Mouse (Mus musculus): ENCODE measurements around the gene Gramd1b.

Gramd1b gene

DNA sequence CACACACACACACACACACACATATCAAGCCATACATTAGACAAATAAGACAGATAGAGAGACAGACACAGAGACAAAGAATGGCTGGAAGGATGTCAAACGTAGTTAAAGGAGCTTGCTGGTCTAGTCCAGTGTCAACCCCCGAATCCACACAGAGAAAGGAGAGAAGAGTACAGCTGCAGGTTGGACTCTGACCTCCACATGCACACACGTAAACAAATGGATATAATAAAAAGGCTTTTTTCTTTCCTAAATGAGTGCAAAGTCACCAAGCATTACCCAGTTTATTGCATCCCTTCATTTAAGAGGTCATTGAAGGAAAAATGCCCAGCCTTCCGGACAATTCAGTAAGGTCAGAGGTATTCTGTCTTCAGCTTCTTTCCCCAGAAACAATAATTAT, 161.0 kb downstream of the Gramd1b start:
- DNase-seq (ENCODE audit: low spot score in 2 of 2), result no peak

DNA sequence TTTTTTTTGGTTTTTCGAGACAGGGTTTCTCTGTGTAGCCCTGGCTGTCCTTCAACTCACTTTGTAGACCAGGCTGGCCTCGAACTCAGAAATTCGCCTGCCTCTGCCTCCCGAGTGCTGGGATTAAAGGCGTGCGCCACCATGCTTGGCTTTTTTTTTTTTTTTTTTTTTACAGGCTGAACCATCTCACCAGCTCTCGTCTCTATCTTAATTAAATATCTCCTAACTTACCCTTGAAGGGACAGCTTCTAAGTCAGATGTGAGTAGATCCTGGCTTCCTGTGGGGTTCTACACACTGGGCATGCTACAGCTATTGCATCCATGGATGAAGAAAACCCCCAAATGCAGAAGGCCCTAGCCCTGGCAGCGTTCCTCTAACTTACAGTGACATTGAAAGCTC, 164.4 kb downstream of the Gramd1b start:
- DNase-seq (ENCODE audit: low spot score in 2 of 2), result no peak

DNA sequence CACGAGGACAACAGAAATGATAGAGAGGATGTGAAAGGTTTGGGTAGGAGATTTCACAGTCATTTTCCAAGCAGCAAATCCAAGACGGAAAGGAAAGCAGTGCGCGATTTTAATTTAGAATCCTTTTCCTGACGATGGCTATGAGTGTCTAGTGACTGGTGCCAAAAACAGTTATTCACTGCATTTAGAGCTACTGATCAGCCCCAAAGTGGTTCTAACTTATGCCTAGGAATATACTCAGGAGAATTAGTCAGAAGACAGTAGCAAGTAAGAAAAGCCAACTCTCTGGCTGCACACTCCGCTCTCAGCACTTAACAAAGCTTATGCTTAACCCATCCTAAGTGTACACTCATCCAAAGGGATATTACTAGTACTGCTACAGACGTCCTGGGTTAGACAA, 166.9 kb downstream of the Gramd1b start:
- no peak for DNase-seq (ENCODE audit: low spot score in 2 of 2)

DNA sequence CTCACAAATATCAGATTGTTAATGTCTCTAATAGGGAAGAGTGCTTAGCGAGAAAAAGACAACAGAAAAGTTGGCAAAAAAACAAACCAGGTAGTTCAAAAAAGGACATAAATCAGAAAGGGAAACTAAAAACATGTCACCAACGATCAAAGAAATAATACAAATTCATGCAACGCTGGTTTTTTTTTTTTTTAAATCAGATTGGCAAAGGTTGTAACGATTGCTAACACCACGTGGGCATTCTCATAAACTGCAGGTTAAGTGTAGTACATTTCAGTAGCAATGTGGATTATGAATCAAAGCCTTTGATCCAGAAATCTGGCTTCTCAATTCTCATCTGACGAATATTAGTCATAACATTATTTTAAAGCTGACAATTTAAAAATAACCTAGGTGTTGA, 169.2 kb downstream of the Gramd1b start:
- no peak for DNase-seq (ENCODE audit: low spot score in 2 of 2)

DNA sequence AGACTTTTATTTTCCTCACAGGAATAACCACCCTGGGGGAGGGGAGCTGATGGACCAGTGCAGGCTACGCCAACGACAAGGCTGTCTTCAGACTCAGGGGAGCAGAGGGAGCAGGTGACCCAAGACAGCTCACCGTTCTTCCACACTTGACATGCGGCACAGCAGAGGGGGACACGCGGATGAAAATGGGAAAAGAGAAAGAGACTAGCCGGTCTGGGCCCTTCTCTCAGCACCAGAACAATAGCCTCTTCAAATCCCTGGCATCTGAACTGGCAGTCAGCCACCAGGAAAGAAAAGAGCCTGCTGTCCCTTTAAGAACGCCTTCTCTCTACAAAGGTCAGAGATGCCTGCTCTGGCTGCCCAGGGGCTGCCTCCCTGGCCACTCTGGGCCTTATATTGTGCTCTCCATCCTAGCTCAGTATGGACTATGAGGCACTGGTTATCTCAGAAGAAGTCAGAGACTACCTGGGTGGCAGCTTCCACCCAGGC, 172.7 kb downstream of the Gramd1b start:
- DNase-seq (ENCODE audit: low spot score in 2 of 2), result no peak

DNA sequence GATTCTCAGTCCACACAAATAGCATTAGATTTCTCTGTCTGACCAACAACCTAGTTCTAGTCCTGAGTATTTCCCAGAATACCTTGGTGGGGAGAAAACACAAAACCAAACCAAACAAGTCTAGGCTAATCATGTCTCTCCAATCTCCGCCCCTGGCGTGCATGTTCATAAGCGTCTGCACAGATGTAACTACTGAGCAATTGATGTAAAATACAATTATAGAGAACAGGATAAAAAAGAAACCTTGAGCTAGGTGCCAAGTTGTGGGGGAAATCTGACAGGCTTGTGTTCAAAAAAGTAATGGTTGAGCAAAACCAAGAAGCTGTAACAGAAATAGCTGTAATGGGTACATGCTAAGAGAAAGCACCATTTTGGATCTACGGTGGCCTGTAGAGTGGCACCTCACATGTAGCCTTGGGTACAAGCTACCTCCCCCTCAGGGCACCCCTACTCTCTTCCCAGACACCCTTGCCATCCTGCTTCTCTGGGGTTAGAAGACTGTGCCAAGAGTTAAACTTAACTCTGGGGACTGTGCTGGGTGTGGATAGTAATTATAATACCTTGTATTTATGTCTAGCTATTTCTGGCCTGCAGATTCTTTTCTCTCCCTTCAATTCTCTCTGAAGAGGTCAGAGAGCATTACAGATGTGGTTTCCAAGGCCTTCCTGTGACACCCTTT, 174.3 kb downstream of the Gramd1b start:
- DNase-seq (ENCODE audit: low spot score in 2 of 2), result no peak

DNA sequence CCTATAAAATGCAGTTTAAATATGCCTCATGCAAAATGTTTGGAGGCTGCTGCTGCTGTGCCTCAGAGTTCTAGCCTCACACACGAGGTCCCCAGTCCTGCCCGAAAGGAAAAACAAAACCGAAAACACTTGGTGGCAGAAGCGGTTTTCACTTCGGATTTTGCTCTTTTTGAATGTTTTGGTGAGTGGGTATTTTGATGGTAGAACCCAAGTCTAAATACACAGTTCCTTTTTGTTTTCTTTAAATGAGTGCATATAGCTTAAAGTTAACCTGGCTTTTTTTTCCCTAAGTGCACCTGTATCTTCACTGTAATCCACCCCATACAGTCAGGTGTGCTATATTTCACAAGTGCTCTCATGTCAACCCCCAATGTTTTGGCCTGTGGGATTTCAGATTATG, 174.8 kb downstream of the Gramd1b start:
- no peak for DNase-seq (ENCODE audit: low spot score in 2 of 2)

DNA sequence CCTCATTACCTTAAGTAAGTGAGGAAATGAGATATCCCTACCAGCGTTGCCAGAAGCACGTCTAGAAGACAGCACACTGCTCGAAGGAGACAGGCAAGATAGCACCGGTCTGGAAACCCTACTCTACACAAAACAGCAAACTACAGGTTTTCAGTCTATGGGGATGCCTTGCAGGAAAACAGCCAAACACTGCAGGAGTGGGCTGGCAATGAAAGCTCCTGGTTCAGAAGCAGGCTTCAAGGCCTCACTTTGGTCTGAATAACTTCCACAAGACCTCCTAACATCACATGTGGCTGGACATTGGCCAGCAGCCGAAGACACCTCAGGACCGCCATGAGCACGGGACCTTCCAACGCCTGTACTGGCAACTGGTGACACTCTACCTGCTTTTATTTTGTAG, 175.8 kb downstream of the Gramd1b start:
- DNase-seq (ENCODE audit: low spot score in 2 of 2), result no peak

DNA sequence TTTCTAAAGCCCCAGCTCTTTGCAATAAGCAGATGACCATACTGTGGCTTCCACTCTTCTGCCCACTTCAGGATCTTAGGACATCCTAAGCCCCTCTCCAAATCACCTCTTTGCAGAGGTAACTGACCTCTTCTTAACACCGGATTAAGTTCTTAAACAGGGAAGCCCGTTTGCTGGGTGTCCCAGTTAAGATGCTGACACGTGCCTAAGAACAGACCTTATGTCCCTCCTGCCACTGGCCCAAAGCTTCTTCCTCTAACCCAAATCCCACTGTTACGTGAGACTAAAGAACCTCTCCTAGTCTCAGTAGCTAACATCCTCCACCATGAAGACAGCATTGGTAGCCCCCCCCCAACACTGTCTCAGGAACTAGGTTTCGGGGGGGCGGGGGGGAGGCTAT, 177.6 kb downstream of the Gramd1b start:
- no peak for DNase-seq (ENCODE audit: low spot score in 2 of 2)

DNA sequence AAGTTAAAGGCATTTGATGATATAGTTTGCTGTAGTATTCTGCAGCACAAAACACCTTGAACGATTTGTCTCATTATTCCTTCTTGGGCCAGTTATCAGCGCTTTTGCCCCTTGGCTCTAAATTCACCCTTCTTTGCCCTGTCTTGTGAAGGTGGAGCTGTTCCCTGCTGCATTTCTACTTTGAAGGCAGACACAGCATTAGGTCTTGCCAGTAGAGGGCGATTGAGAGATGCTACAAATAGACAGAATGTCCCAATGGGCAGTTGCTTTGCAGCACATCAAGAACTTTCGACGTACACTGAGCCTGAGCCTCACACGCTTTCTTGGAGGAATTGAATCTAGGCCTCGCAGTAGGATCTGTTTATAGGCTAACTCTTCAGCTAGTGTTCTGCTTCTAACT, 180.5 kb downstream of the Gramd1b start:
- peak; percentile 13 to 27 for DNase-seq (ENCODE audit: low spot score in 2 of 2)

DNA sequence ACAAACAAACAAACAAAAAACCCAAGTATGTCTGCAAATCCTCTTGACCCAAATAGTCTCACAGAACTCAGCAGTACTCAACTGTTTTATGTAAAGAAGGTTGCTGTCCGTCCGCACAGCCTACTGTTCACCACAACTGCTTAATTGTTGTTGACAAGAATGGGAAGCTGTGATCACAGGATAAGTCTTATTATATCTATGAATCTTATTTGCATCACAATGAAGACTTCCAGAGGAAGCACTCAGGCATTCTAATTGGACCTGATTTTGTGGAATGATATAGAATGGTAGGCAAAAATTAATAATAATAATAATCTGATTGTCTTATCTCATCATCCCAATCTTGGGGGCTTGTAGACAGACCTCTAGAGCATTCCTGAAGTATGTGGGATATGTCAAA, 181.1 kb downstream of the Gramd1b start:
- no peak for DNase-seq (ENCODE audit: low spot score in 2 of 2)

DNA sequence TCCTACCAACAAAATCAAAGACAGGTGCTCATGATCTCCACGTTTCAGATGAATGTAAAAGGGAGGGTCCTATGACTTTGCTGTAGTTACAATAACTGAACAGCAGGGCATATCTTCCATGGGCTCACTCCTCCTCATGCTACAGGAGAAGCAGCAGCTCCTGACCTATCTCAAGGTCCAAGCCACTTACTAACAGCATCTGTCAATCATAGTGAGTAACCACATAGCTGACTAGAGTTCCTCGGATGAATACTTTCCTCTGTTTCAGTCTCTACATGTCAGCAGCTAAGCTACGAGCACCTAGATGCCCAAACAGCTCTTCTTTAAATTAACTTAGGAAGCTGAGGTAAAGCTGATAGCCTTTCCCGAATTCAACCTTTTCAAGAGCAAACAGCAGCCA, 181.6 kb downstream of the Gramd1b start:
- no peak for DNase-seq (ENCODE audit: low spot score in 2 of 2)

DNA sequence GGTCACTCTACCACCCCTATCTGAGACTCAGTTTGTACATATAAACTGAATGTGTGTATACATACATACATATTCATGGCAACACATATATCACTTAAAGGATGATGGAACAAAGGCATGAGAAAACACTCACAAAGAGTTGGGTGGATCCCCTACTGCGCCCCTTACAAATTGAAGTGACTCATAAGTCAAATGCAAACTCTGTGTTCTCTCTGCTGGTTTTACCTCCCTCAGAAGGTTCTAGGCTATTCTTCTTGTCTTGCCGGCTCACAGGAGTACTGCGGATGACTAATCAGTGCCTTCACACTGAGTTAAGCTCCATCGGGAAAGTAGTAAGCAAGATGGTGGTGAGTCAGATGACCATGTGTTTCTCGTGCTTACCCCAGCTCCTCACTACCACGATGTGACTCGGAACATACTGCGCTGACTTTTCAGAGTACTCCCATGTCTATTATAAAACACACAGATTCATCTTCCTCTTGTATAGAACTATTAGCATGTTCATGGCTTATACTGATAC, 182.4 kb downstream of the Gramd1b start:
- DNase-seq (ENCODE audit: low spot score in 2 of 2), result no peak

DNA sequence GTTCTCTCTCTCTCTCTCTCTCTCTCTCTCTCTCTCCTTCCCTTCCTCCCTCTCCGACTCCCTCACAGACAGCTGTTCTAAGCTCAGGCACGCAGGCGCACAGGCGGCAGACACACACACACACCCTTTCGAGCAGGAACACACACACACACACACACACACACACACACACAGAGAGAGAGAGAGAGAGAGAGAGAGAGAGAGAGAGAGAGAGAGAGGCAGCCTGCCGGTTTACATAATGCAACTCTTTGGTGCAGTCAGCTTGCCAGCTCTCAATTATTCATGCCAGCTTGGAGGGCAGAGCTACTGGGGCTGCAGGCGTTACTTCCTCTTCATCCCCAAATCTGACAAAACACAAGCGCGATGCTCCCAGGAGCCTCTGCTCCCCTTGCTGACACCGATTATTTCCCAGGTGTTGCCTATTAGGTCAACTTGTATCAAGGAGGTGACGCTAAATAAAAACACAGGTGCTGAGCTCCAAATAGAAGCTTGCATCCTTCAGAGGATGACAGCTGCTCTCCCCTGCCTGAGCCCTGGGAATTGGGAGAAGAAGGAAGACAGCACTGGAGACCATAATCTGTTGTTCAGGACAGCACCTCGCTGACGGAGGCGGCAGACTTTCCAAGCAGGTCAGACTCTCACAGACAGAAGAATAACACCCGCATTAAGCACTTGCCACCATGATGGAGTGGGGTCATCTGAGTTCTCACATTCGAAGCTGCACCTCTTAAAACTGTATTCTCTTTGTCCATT, 184.8 kb downstream of the Gramd1b start:
- DNase-seq (ENCODE audit: low spot score in 2 of 2), result no peak

DNA sequence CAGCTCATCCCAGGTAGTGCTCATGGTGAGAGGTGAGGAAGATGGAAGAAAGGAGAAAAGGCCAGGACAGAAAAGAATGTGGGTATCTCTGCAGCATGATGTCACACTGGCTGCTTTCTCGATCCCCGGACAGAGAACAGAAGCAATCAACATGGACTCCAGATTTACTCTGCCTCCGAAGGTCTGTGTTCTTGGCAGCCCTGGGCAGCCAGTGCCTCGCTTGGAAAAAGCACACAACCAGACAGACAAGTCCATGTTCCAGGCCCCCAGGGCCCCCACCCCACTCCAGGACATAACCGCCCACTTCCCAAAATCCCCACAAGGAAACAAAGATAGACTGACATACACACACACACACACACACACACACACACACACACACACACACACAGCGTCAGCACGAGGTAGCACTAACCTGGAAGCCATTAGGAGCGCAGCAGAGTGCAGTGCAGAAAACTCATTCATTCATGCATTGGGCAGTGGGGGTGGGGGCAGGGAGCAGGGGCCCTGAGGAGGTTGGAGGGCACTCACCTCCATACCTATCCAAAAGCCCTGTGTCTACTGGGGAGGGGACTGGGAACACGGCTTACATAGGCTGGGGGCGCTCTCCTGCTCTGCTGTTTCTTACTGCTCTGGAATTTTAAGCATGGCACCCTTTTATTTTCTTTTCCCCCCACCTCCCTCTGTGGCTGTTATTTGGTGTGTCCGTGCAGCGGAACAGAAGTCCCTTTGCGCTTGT, 185.5 kb downstream of the Gramd1b start:
- no peak for DNase-seq (ENCODE audit: low spot score in 2 of 2)

DNA sequence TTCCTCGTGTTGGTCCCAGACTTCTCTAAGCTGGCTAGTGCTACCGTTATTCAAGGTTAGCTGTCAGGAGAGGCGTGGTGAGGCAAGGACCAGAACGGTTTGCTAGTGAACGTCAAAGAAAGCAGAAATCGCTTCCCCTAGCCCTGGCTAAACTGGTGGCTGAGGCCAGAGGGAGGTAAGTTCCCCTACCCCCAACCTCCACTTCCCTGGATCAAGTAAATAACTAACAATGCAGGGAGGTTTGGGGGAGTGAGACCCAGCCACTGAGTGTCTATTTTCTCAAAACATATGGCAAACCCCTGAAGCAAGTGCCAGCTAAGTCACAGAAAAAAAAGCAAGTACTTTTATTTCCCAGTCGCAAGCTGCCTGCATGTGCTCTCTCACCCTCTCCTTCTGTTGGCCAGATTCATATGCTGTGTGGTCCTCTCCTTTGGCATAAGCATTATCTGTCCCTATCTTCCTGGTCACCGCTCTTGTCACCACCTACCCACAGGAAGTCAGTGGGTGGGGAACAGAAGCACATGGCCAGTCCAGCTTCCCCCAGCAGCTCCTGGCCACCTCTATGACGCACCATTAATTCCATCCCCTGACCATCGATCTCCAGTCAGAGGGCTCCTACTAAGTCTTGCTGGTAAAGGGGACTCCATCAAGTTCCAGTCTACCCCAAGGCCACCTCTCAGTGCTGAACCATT, 186.2 kb downstream of the Gramd1b start:
- DNase-seq (ENCODE audit: low spot score in 2 of 2), result no peak

DNA sequence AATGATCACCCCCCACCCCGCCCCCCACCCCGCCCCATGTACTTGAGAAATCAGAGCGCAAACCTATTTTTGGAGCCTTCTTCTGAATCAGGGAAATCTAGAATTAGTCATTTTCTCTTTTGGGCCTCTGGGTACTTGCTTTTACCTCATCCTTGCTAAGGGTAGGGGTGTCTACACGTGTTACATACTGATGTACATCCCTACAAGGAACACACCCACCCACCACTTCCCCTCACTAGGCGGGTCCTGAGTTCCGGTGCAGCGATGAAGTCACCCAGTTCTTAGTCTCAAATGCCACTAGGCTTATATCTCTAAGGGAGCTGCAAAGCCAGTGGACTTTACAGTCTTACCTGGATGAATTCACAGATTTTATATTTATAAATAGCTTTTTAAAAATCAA, 187.4 kb downstream of the Gramd1b start:
- DNase-seq (ENCODE audit: low spot score in 2 of 2), result peak in 1 of 2 experiments; percentile 37

DNA sequence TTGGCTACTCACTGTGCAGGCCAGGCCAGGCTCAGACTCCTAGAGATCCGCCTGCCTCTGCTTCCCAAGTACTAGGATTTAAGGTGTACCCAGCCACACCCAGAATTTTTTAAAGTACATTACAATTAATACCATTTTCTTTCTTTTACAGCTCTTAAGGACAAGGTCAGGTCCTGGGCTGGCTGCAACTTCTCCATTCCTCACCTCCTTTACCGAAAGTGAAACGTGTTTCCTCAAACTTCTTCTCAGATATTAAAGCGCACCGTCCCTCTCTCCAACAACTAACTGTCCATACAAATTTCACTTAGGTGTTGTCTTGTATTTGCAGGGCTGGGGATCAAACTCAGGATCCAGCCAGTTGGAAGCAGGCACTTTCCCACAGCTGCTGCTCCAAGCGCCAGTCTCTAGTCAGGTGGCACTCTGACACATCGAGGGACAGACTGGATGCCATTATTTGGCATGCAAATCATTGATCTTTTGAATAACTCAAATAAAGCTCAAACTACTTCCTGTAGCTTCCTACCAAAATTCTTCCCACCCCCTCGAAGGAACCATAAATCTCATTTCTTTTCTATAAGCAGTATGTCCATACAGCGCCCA, 188.0 kb downstream of the Gramd1b start:
- DNase-seq (ENCODE audit: low spot score in 2 of 2), result no peak

DNA sequence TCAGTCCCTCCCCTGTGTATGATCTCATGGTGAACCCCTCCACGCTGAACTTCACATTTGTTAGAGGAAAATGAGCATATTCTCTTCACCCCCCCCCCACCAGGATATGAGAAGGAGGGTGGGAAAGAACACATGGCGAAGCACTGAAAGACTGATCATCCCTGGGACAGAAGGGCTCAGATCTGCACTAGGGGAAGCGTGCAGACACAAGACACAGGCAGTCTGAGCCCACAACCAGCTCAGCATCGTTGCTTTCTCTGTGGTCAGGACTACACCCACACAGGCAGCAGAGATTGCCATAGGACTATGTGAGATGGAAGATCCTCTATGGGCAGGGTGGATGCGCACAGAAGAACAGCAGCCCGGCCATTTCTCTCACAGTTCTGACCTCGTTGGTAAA, 189.1 kb downstream of the Gramd1b start:
- no peak for DNase-seq (ENCODE audit: low spot score in 2 of 2)

DNA sequence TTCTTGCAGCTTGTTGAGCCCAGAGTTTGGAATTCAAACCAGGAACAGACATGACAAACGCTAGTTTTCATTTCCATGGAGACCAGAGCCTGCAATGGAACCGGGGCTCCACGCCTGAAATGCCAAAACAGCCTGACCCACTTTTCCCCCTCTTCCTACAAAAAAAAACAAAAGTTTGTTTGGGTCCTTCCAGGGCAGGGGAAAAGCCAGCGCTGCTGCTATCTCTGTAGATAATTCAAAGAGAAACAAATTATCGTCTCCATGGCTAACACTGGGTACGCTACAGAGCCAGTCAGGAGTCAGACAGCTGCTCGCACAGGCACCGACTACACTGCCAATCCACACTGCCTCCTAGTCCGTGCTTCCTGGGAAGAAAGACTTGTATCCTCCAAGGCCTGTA, 191.6 kb downstream of the Gramd1b start:
- DNase-seq (ENCODE audit: low spot score in 2 of 2), result no peak

DNA sequence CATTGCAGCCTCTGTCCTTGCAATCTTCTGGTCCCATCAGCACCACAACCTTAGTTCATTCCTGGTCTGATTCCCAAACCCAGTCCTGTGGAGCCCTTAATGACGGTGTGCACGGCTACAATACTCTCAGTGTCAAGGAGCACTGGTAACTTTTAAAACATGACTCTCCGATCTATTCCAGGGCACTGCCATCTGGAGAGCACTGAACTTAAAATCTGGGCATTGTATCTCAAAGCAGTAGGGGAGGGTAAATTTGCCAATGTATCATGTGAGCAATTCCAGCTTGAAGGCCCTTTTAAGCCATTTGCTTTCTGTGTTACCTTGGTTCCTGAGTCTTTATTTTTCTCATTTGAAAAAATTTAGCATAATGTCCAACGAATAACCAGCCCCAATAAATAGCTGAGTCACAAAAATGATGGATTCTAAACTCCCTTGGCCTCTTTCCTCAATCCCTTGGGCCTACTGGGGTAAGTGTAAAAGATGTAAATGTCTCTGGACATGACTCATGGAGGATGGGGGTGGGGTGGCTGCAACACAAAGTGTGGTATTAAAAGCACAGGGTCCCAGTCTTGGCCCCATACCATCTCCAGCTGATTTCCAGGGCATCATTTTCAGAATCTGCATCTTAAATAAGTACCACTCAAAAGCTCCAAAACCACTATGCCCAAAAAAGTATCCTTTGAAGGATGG, 193.9 kb downstream of the Gramd1b start:
- no peak for DNase-seq (ENCODE audit: low spot score in 2 of 2)

Measured in natural killer cell, adult 2 months (primary cell).